Mouse (Mus musculus): ENCODE results near the gene Nfe2l2. TPM values are rescaled to one million over a fixed set of nuclear protein-coding genes. Genes with fewer than 3 reads are reported as not detected.

Nfe2l2 gene
- polyA plus RNA-seq, 1 experiment from 2014 or later: 58.3 TPM

DNA sequence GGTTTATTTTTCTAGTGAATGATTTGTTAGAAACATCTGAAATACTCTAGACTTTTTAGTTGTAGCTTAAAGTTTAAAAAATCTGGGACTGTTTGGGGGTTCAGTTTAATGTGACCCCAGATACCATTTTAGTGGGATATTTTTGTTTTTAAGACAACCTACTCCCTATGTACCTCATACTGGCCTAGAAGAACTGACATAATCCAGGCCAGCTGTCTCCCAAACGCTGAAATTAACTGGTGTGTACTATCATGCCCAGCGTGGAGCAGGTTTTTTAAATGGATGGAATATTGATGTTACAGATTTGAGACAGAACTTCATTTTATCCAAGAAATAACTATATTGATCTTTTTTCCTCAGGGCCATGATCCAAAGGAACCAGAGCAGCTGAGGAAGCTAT lies 43.3 kb downstream of the Nfe2l2 start:
- H3K4me3 ChIP-seq (ENCODE audit: low read length): peak overlapping the region; percentile 93
- no peaks in the 10 kb centered on the region for H3K27me3 ChIP-seq (ENCODE audit: control insufficient read depth, insufficient read depth, low read length)
- H3K4me2 ChIP-seq (ENCODE audit: low read depth, low read length): peak overlapping the region; percentile 86
- WGBS: 18% methylated on average over 2 of the region's 2 CpGs
- H3K9me3 ChIP-seq (replicated peaks; ENCODE audit: control insufficient read depth, low read length): no peaks in the 10 kb centered on the region
- H3K4me1 ChIP-seq (ENCODE audit: control insufficient read depth, insufficient read depth, low read length): peaks cover 16% of the 10 kb centered on the region
- no peak for ATAC-seq (replicated peaks; ENCODE audit: extremely low read depth, insufficient read depth, low FRiP score)
- no peak overlapping the region; the same call in 1 of the 2 replicates for H3K27ac ChIP-seq (ENCODE audit: low read length)
- peaks cover 22% of the 10 kb centered on the region for H3K36me3 ChIP-seq (ENCODE audit: control insufficient read depth, insufficient read depth)
- peak overlapping the region; percentile 99 for H3K9ac ChIP-seq (ENCODE audit: low read length)

DNA sequence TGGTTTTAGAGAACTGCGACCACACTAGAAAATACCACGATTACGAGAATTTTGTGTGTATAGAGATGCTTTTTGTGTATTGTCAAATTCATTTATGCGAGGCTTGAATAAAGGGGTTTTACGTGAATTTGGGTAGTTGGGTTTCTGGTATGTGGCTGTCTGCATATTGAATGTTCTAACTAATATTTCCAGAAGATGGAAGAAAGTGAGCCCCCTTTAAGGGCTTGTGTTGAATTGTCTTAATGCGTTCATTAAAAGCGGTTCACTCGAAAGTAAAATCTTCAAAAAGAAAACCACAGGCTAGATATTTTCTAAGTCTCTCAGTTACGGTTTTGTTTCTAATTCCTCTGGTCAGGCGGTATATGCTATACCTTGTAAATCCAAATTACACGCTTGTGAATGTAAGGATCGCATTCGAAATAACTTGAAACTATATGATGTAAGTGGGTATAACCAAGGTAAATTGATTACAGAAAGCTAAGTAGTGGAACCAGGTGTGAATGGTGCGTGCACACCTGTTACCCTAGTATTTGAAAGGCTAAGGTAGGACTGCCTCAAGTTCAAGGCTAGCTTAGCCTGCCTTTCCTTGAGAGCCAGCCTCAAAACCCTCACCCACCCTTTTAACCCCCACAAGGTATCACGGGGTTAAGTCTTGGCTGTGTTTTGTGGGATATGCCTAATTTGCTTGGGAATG lies 44.0 kb downstream of the Nfe2l2 start:
- WGBS: 3% methylated on average over 15 of the region's 15 CpGs
- peak overlapping the region; percentile 99 for H3K27ac ChIP-seq (ENCODE audit: low read length)
- H3K27me3 ChIP-seq (ENCODE audit: control insufficient read depth, insufficient read depth, low read length): no peaks in the 10 kb centered on the region
- H3K4me3 ChIP-seq (ENCODE audit: low read length): peak overlapping the region; percentile 93
- H3K9me3 ChIP-seq (replicated peaks; ENCODE audit: control insufficient read depth, low read length): no peaks in the 10 kb centered on the region
- peaks cover 22% of the 10 kb centered on the region for H3K36me3 ChIP-seq (ENCODE audit: control insufficient read depth, insufficient read depth)
- no peak for ATAC-seq (replicated peaks; ENCODE audit: extremely low read depth, insufficient read depth, low FRiP score)
- peaks cover 16% of the 10 kb centered on the region for H3K4me1 ChIP-seq (ENCODE audit: control insufficient read depth, insufficient read depth, low read length)
- peak overlapping the region; percentile 86 for H3K4me2 ChIP-seq (ENCODE audit: low read depth, low read length)
- peak overlapping the region; percentile 99 for H3K9ac ChIP-seq (ENCODE audit: low read length)

DNA sequence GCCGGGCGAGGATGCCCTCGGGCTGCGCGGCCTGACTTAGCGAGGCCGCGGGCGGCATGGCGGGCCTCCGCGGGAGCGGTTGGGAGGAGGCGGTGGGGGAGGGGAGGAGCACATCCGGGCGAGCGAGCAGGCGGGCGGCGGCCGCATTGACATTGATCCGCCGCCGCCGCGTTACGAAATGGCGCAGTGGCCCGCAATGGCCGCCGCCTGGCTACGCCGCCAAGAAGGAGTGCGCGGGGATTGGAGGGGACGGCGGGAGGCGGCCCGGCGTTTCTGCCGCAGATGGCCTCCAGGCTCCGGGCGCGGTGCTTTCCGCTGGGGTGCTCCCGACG lies 44.8 kb downstream of the Nfe2l2 start:
- WGBS: under 1% methylated on average over 43 of the region's 47 CpGs
- peak; percentile 65 for ATAC-seq (replicated peaks; ENCODE audit: extremely low read depth, insufficient read depth, low FRiP score)
- Histone ChIP-seq H3K36me3 (ENCODE audit: control insufficient read depth, insufficient read depth) (peaks cover 20% of the 10 kb centered on the region), H3K9ac (ENCODE audit: low read length) (peak overlapping the region; percentile 99), H3K27me3 (ENCODE audit: control insufficient read depth, insufficient read depth, low read length) (no peaks in the 10 kb centered on the region), H3K4me3 (ENCODE audit: low read length) (peak overlapping the region; percentile 93), H3K4me2 (ENCODE audit: low read depth, low read length) (peak overlapping the region; percentile 86), H3K4me1 (ENCODE audit: control insufficient read depth, insufficient read depth, low read length) (peaks cover 16% of the 10 kb centered on the region), H3K27ac (ENCODE audit: low read length) (peak overlapping the region; percentile 99), H3K9me3 (replicated peaks; ENCODE audit: control insufficient read depth, low read length) (no peaks in the 10 kb centered on the region)

DNA sequence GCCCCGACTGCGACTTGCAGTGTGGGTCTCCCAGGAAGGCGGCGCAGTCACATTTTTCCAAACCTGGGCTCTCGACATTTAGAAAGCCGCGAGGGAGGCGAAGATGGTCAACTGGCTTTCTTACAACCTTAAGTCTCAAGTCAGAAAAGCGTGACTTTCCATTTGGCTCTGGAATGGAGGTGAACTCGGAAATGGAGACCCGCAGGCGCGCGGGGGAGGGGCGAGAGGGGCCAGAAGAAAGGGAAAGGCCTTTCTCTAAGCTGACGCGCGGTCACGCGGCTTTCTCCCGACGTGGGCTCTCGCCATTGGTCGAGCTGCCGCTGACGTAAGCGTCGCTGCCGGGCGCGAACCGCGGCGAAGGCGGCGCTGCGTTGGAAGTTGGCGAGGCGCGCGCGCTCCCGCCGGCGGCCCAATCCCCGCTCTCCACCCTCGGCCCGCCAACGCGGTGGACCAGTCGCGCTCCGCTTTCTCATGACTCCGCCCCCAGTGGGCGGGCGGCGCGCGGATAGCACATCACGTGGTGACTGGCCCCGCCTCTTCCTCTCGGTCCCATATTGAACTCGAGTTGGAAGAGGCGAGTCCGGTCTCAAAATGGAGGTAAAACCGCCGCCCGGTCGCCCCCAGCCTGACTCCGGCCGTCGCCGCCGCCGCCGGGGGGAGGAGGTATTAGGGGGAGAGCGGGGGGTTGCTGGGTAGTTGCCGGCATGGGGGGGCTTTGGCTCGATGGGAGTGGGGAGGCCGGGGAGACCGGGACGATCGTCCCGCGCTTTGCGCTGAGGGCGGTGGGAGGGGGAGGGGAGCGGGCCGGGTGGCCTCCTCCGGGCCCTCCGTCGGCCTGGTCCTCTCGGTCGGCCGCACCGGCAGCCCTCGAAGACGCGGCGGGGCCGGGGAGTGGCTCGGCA lies 45.5 kb downstream of the Nfe2l2 start, which contains the start of gene Hnrnpa3:
Gene Hnrnpa3 (plus strand): TSS at position 535 of the 902 bp plus-strand sequence.
- peaks cover 17% of the 10 kb centered on the region for H3K36me3 ChIP-seq (ENCODE audit: control insufficient read depth, insufficient read depth)
- ATAC-seq (replicated peaks; ENCODE audit: extremely low read depth, insufficient read depth, low FRiP score): peak; percentile 94
- peak within 1 kb of the TSS; percentile 86 for H3K4me2 ChIP-seq (ENCODE audit: low read depth, low read length)
- WGBS: under 1% methylated on average over 86 of the region's 102 CpGs
- H3K9me3 ChIP-seq (replicated peaks; ENCODE audit: control insufficient read depth, low read length): no peaks in the 10 kb centered on the region
- peaks cover 16% of the 10 kb centered on the region for H3K4me1 ChIP-seq (ENCODE audit: control insufficient read depth, insufficient read depth, low read length)
- peak within 1 kb of the TSS; percentile 99 for H3K9ac ChIP-seq (ENCODE audit: low read length)
- H3K27me3 ChIP-seq (ENCODE audit: control insufficient read depth, insufficient read depth, low read length): no peaks in the 10 kb centered on the region
- H3K27ac ChIP-seq (ENCODE audit: low read length): peak within 1 kb of the TSS; percentile 99
- peak within 1 kb of the TSS; percentile 93 for H3K4me3 ChIP-seq (ENCODE audit: low read length)

DNA sequence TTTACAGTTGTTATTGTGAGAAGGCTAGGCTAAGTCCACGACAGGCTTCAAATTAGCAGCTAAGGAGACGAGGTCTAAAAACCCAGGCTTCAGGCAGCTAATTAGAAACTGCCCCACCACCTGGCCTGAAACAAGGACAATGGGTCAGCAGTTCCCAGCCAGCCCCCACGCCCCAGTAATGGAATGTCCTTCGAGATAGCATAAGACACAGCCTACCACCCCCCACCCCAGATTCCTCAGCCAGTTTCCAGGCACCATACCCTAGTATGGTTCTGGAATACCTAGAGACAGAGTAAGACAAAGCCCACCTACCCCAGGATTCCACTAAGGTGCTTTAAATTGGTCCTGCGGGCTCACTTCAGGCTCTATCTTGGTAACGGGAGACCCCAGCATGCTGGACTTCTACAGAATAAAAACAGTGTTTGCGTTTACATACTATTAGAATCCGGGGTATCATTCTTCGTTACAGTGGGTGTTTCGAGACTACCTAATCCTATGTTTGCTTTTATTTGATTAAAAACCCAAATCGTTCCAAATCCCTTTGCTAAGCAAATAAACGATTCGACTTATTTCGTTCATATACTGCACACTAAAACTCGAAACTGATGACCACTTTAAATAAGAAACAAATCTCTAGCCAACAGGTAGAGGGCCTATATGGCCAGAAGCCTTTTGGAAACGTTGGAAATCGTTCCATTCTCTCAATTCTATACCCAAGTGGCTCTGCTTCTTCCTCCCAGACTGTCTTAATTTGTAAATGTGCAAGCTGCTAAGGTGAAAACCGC lies 46.3 kb downstream of the Nfe2l2 start:
- 2% methylated on average over 18 of the region's 18 CpGs for WGBS
- peak; percentile 10; the same call in 1 of the 2 replicates for ATAC-seq (replicated peaks; ENCODE audit: extremely low read depth, insufficient read depth, low FRiP score)
- H3K27me3 ChIP-seq (ENCODE audit: control insufficient read depth, insufficient read depth, low read length): no peaks in the 10 kb centered on the region

DNA sequence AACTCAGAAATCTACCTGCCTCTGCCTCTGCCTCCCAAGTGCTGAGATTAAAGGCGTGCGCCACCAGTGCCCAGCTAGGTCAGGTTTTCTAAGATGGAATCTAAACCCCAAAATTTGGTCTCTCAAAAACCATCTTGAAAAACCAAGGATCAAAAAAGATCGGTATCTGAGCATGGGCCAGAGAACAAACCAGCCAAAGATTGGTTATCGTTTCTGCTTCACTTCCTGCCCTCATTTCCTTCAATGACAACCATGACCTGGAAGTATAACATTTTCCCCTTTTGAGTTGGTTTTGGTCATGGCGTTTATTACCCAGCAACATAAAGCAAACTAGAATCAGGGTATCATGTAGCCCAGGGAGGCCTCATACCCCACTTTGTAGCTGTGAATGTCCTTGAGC lies 47.5 kb downstream of the Nfe2l2 start:
- peak overlapping the region; percentile 99 for H3K27ac ChIP-seq (ENCODE audit: low read length)
- peaks cover 20% of the 10 kb centered on the region for H3K4me1 ChIP-seq (ENCODE audit: control insufficient read depth, insufficient read depth, low read length)
- no peaks in the 10 kb centered on the region for H3K9me3 ChIP-seq (replicated peaks; ENCODE audit: control insufficient read depth, low read length)
- no peaks in the 10 kb centered on the region for H3K36me3 ChIP-seq (ENCODE audit: control insufficient read depth, insufficient read depth)
- peak overlapping the region; percentile 89; the same call in 1 of the 2 replicates for H3K9ac ChIP-seq (ENCODE audit: low read length)
- WGBS: 84% methylated on average over 5 of the region's 5 CpGs
- H3K27me3 ChIP-seq (ENCODE audit: control insufficient read depth, insufficient read depth, low read length): no peaks in the 10 kb centered on the region
- no peak for ATAC-seq (replicated peaks; ENCODE audit: extremely low read depth, insufficient read depth, low FRiP score)
- no peak overlapping the region for H3K4me2 ChIP-seq (ENCODE audit: low read depth, low read length)
- H3K4me3 ChIP-seq (ENCODE audit: low read length): no peak overlapping the region

More for the DNA sequence above, 46.3 kb downstream of the Nfe2l2 start:
- Histone ChIP-seq H3K4me1 (ENCODE audit: control insufficient read depth, insufficient read depth, low read length) (peaks cover 16% of the 10 kb centered on the region), H3K9me3 (replicated peaks; ENCODE audit: control insufficient read depth, low read length) (no peaks in the 10 kb centered on the region), H3K4me2 (ENCODE audit: low read depth, low read length) (peak overlapping the region; percentile 67), H3K27ac (ENCODE audit: low read length) (peak overlapping the region; percentile 99), H3K4me3 (ENCODE audit: low read length) (peak overlapping the region; percentile 67), H3K36me3 (ENCODE audit: control insufficient read depth, insufficient read depth) (peaks cover 8% of the 10 kb centered on the region), H3K9ac (ENCODE audit: low read length) (peak overlapping the region; percentile 89)

DNA sequence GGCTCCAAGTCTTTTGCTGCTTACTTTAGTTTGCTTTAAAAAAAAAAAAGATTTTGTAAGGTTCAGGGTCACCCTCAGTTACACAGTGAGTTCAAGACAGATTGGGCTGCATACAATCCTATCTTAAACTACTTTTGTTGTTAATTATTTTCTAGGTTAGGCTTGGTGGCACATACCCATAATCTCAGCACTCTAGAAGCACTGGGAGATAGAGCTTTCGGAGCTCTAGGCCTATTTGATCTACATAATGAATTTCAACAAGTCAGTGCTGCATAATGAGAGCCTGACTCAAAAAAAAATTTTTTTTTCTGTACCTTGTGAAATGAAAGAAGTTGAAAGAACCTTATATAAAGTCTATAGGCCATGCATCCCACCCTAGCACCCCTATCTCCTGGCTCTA lies 49.8 kb downstream of the Nfe2l2 start:
- H3K4me1 ChIP-seq (ENCODE audit: control insufficient read depth, insufficient read depth, low read length): peaks cover 11% of the 10 kb centered on the region
- no peak overlapping the region for H3K4me3 ChIP-seq (ENCODE audit: low read length)
- no peaks in the 10 kb centered on the region for H3K36me3 ChIP-seq (ENCODE audit: control insufficient read depth, insufficient read depth)
- ATAC-seq (replicated peaks; ENCODE audit: extremely low read depth, insufficient read depth, low FRiP score): no peak
- no peaks in the 10 kb centered on the region for H3K9me3 ChIP-seq (replicated peaks; ENCODE audit: control insufficient read depth, low read length)
- no peak overlapping the region for H3K9ac ChIP-seq (ENCODE audit: low read length)
- no peaks in the 10 kb centered on the region for H3K27me3 ChIP-seq (ENCODE audit: control insufficient read depth, insufficient read depth, low read length)
- no peak overlapping the region for H3K4me2 ChIP-seq (ENCODE audit: low read depth, low read length)
- WGBS: 83% methylated on average over 1 of the region's 1 CpGs
- H3K27ac ChIP-seq (ENCODE audit: low read length): no peak overlapping the region

DNA sequence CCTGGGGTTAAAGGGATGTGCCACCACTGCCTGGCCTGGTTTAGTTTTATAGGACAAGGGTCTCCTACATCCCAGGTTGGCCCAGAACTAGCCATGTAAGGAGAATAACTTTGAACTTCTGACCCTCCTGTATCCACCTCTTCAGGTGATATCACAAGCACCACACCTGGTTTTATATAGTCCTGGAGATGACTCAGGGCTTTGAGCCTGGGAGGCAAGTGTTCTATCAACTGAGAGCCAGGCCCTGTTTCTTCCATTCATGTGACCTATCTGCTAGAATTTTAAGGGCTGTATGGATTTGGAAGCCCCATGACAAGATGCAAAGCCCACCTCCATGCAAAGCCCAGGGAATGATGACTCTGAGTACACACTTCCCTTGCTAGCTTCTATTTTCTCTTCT lies 51.3 kb downstream of the Nfe2l2 start:
- no peak overlapping the region for H3K9ac ChIP-seq (ENCODE audit: low read length)
- peaks cover 11% of the 10 kb centered on the region for H3K4me1 ChIP-seq (ENCODE audit: control insufficient read depth, insufficient read depth, low read length)
- ATAC-seq (replicated peaks; ENCODE audit: extremely low read depth, insufficient read depth, low FRiP score): no peak

More for the DNA sequence above, 51.3 kb downstream of the Nfe2l2 start:
- Histone ChIP-seq H3K4me3 (ENCODE audit: low read length) (no peak overlapping the region), H3K36me3 (ENCODE audit: control insufficient read depth, insufficient read depth) (no peaks in the 10 kb centered on the region), H3K27ac (ENCODE audit: low read length) (no peak overlapping the region), H3K4me2 (ENCODE audit: low read depth, low read length) (no peak overlapping the region), H3K9me3 (replicated peaks; ENCODE audit: control insufficient read depth, low read length) (no peaks in the 10 kb centered on the region), H3K27me3 (ENCODE audit: control insufficient read depth, insufficient read depth, low read length) (no peaks in the 10 kb centered on the region)

Measured in heart, embryonic 16.5 days (tissue).